In the genomic region with DNA sequence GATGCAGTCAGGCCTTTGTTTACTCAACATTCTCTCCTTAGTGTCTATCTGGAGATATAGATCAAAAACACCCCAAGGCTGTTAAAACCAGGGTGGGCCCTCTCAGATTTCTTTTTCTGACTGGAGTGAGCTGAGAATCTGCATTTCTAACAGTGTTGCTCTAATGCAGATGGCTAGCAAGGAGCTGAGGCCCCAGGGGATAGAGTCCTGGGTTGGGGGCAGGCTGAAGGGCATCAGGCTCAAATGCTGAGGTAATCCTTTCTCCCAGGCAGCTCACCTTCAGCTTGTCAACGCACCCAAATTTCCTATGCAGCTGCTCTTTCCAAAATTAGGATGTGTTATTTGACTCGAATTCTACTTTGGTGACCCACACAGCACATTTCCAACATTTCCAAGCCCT, we compare ENCODE assay signal across 9 mouse cellular contexts.
A peak's percentile ranks its signal among the peaks of the same experiment; 100 is the strongest.
DNase-seq lines count a peak whose midpoint lies in the region; ATAC-seq lines count a peak whose summit lies in the region.
"Had no signal": no experiment of that assay in that cellular context is flagged by ENCODE, and none has a peak within 500 bp of the region (broad histone marks: within the 10 kb centered on the region; RNA-seq: fewer than 3 reads in every experiment).

No protein-coding gene starts in this region.

- WGBS in heart, embryonic 13.5 days = 9% methylated on average over 2 of the region's 2 CpGs
- 15% methylated on average over 2 of the region's 2 CpGs for WGBS in hindbrain, embryonic 11.5 days
- WGBS in midbrain, embryonic 11.5 days = 10% methylated on average over 2 of the region's 2 CpGs

- intact Hi-C loops in heart, postnatal 36 days (cut with DNase I) = no loop called here
- intact Hi-C loops in gastrocnemius, postnatal 14 days (cut with DNase I; ENCODE audit: low total_unique reads) = loop anchor here (10.0 kb wide), 1 partner anchor 154 kb away; no protein-coding TSS in a partner anchor

- no peaks in the 10 kb centered on the region for H3K27me3 ChIP-seq in heart, embryonic 13.5 days (replicated peaks)
- no peaks in the 10 kb centered on the region for H3K27me3 ChIP-seq in hindbrain, embryonic 11.5 days (ENCODE audit: control insufficient read depth, insufficient read depth, low read length)
- H3K27me3 ChIP-seq in midbrain, embryonic 11.5 days (ENCODE audit: control insufficient read depth, insufficient read depth, low read length) = no peaks in the 10 kb centered on the region

- H3K4me3 ChIP-seq in heart, embryonic 13.5 days = peak overlapping the region; percentile 34
- H3K4me3 ChIP-seq in hindbrain, embryonic 11.5 days (ENCODE audit: low read depth, low read length) = no peak overlapping the region
- no peak overlapping the region for H3K4me3 ChIP-seq in midbrain, embryonic 11.5 days (ENCODE audit: low read depth, low read length)

- H3K4me1 ChIP-seq in heart, embryonic 13.5 days = no peaks in the 10 kb centered on the region
- no peaks in the 10 kb centered on the region for H3K4me1 ChIP-seq in hindbrain, embryonic 11.5 days (replicated peaks; ENCODE audit: control insufficient read depth, insufficient read depth, low read length)
- 0 out of 2 replicates have a peak, but pooled peaks cover 3% of the 10 kb centered on the region for H3K4me1 ChIP-seq in midbrain, embryonic 11.5 days (ENCODE audit: control insufficient read depth, insufficient read depth, low read length)

- peak overlapping the region; percentile 61 for H3K4me2 ChIP-seq in heart, embryonic 13.5 days
- peak overlapping the region; percentile 32 for H3K4me2 ChIP-seq in hindbrain, embryonic 11.5 days (replicated peaks; ENCODE audit: low read depth, low read length)
- peak overlapping the region; percentile 30; the same call in 1 of the 2 replicates for H3K4me2 ChIP-seq in midbrain, embryonic 11.5 days

- H3K27ac ChIP-seq in heart, embryonic 13.5 days (replicated peaks) = peak overlapping the region; percentile 28; the same call in 1 of the 2 replicates
- H3K27ac ChIP-seq in hindbrain, embryonic 11.5 days (ENCODE audit: low read depth, low read length) = peak overlapping the region; percentile 51; the same call in 1 of the 2 replicates
- H3K27ac ChIP-seq in midbrain, embryonic 11.5 days (ENCODE audit: low read depth, low read length) = peak overlapping the region; percentile 14; the same call in 1 of the 2 replicates

- peak overlapping the region; percentile 59 for H3K9ac ChIP-seq in heart, embryonic 13.5 days
- H3K9ac ChIP-seq in hindbrain, embryonic 11.5 days (ENCODE audit: low read depth, low read length) = peak overlapping the region; percentile 11; the same call in 1 of the 2 replicates
- peak overlapping the region; percentile 38 for H3K9ac ChIP-seq in midbrain, embryonic 11.5 days (ENCODE audit: low read length)

- no peak for ATAC-seq in heart, embryonic 13.5 days (ENCODE audit: extremely low read depth, insufficient number of reproducible peaks, low FRiP score, low TSS enrichment)
- peak; percentile 64 for ATAC-seq in hindbrain, embryonic 11.5 days (ENCODE audit: low FRiP score)
- ATAC-seq in midbrain, embryonic 11.5 days (ENCODE audit: low FRiP score) = peak; percentile 58
- ATAC-seq in granulocyte monocyte progenitor cell, adult 5-6 weeks (replicated peaks; ENCODE audit: poor library complexity, severe bottlenecking) = no peak
- no peak for ATAC-seq in frontal cortex, adult (ENCODE audit: low TSS enrichment)

- H3K9me3 ChIP-seq in heart, embryonic 13.5 days = 0 out of 2 replicates have a peak, but pooled peaks cover 4% of the 10 kb centered on the region
- no peaks in the 10 kb centered on the region for H3K9me3 ChIP-seq in hindbrain, embryonic 11.5 days (ENCODE audit: control insufficient read depth, low read length)
- H3K9me3 ChIP-seq in midbrain, embryonic 11.5 days (ENCODE audit: control insufficient read depth, low read length) = no peaks in the 10 kb centered on the region; the same call in 1 of the 2 replicates

- H3K36me3 ChIP-seq in heart, embryonic 13.5 days = no peaks in the 10 kb centered on the region
- H3K36me3 ChIP-seq in hindbrain, embryonic 11.5 days (ENCODE audit: control insufficient read depth, insufficient read depth, low read length) = no peaks in the 10 kb centered on the region
- no peaks in the 10 kb centered on the region for H3K36me3 ChIP-seq in midbrain, embryonic 11.5 days (ENCODE audit: control insufficient read depth, insufficient read depth, low read length)

- no peak for DNase-seq in heart, postnatal 36 days
- DNase-seq in MN1 (ENCODE audit: low spot score) = peak; percentile 43
- no peak for DNase-seq in hindbrain, embryonic 11.5 days (ENCODE audit: low spot score)
- DNase-seq in midbrain, embryonic 11.5 days (ENCODE audit: low spot score, missing footprints) = no peak
- DNase-seq in gastrocnemius, postnatal 14 days = no peak
- DNase-seq: cerebellum, adult 8-10 months had no signal

Comparison
In these comparisons a context has a peak if more than half of its experiments do, and no peak if none do; other contexts are left out.
1. ATAC-seq: peak in hindbrain, embryonic 11.5 days (single experiment) and midbrain, embryonic 11.5 days (single experiment); none in heart, embryonic 13.5 days (single experiment), granulocyte monocyte progenitor cell, adult 5-6 weeks (single experiment) and frontal cortex, adult (single experiment).
2. Peak in every context shown above with its lines, with median percentiles within 50 percentile points of each other: H3K27ac ChIP-seq, H3K4me2 ChIP-seq and H3K9ac ChIP-seq.